Mouse (Mus musculus) thymus, postnatal 10 days (tissue): ENCODE data around the gene Gan.

ENCODE experiments used
- DNase-seq, 2 experiments: peaks; one replicate each; pipeline ENCODE4 v3.0.0; 2021; ENCODE audit warnings: low spot score in 2 of 2

The Gan gene

DNA sequence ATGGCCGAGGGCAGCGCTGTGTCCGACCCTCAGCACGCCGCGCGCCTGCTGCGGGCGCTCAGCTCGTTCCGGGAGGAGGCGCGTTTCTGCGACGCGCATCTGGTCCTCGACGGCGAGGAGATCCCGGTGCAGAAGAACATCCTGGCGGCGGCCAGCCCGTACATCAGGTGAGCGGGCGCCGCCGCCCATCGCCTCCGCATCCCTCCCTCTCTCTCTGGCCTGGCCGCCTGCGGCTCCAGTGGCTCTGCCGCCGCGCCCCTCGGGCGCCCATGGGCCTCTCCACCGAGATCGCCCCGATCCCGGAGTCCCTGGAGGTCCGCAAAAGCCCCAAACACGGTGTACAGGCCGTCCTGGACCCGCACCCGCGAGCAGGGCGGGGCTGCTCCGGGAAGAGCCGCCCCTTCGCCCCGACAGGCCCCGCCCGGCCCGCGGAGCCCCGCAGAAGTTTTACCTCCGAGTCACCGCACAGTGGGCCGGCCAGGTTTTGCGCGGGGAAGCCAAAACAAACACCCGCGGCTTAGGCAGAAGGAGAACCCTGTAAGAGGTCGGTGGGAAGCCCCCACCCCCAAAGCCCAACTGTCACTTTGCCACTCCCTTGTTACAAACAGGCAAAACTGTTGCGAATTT lies at the start of gene Gan:
Gan (plus strand) TSS at position 1 of the 627 bp plus-strand sequence.
- peak; percentile 21 to 33 for DNase-seq

DNA sequence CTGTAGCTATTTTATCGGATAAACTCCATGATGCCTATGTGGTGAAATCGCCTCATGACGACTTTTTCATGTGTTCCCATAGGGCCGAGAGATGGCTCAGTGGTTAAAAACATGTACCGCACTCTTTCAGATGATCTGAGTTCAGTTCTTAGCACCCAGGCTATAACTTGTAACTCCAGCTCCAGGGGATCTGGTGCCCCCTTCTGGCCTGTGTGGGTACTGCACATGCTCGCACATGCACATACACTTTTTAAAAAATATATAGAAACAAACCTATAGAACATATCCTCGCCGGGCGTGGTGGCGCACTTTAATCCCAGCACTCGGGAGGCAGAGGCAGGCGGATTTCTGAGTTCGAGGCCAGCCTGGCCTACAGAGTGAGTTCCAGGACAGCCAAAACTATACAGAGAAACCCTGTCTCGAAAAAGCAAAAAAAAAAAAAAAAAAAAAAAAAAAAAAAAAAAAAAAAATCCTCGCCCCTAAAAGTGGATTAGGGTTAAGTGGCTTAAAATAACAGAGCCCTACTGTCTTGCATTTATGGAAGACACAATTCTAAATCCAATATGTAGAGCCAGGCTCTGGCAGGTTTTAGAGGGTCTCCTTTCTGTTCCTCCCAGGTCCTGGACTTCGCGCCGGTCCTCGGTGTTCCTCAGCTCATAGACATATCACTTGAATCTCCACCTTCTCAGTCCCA lies 48.8 kb upstream of the Gan start:
- peak in 1 of 2 experiments; percentile 24 for DNase-seq

DNA sequence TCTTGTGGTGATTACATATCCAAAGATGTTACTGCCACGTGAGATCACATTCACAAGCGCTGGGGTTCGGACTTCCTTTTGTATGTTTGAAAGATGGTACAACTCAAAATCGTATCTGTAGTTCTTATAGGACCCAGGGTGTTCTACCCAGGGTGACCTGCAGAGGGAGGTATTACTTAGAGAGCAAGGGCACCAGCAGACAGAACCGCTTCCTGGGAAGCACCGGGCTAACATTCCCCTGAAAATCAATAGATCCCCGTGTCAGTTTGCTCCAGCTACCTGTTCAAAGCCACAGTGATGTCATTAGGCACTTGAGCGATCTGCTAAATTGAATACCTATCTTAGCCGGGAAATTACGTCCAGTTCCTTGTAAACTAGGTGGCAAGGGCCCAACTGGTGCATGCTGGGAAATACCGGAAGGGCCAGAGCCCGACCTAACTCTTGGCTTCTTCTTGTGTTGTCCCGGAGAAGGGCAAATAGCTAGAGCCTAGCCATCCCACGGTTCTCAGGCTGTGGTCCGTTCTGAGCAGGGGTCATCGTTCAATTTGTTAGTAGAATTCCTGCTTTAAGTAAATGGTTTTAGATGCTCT lies 48.0 kb upstream of the Gan start:
- DNase-seq = peak; percentile 20 to 64

DNA sequence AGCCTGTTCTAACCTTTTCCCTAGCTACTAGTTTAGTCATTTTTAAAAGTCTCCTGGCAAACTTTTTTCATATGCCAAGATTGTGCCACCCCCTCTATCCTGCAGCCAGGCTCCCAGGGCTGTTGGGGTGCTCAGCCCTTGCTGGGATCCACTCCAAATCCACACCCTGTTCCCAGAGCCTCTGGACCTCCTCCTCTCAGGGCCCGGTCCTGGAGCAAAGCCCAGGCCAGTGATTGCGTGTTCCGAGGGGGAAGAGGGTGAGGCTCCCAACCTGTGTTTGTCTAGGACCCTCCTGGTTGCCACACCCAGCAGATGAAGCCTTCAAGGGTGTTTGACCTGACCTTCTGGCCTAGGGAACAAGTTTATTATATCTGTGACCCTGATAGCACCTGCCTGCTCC lies 46.3 kb upstream of the Gan start:
- no peak for DNase-seq

DNA sequence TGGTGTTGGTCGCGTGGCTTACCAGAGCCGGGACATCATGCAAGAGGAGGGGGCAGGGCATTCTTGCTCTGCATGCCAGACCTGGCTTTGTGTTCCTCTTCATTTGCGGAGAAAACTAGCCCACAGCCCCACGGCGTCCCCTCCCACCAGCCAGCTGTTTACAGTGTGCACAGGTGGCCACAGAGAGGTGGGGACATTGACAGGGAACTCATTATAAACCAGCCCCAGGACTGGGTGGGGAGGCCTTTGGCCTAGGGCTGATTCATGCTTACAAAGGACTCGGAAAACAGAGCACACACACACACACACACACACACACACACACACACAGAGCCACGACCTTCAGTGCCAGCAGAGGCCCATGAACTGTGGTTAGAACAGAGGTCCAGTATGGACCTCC lies 45.7 kb upstream of the Gan start:
- DNase-seq = no peak

DNA sequence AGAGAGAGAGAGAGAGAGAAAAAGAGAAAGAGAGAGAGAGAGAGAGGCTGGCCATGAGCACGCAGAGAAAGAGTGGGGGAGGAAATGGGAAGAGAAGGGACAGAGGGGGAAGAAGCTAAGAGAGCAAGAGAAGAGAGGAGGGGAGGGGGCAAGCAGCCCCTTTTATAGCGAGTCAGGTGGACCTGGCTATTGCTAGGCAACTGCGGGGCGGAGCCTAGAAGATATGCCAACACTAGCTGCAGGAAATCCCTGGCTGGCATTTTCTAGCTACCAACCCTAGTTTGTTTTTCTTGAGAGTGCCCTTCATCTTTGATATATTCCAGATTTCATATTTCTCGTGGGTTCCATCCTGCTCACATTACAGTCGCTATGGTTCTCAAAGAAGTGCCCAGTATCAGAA lies 42.8 kb upstream of the Gan start:
- DNase-seq = no peak

DNA sequence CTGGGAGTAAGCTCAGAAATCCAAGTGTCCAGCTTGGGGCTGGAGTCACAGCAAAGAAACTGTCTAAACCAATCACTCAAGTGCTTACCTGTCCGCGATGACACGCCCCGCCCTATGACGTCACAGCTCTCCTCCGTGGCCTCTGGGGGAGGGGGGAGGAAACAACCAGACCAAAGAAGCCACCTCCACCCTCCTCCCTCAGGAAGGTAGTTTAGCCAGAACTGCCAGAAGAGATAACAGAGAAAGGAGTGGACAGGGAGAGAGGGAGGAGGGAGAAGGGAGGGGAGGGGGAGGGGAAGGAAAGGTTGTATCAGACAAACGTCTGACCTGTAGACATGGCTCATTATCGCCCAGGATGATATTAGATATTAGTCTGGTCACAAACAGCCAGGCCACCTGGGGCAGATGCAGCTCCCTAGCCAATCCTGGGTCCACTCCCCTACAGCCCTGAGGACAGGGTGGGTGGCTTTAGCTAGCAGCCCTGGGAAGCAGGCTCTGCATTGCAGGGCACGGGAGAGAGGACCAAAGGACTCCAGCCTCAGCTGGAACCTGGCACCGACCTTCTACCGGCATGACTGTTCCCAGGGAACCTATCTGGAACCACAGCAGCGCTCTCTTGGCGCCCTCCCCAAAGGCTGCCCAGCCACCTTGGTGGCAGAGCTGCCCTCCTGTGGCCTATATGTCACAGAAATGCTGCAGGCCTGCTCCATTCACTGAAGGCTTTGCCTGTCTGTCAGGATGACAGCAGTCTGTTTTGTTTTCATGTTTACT lies 42.1 kb upstream of the Gan start:
- no peak for DNase-seq

DNA sequence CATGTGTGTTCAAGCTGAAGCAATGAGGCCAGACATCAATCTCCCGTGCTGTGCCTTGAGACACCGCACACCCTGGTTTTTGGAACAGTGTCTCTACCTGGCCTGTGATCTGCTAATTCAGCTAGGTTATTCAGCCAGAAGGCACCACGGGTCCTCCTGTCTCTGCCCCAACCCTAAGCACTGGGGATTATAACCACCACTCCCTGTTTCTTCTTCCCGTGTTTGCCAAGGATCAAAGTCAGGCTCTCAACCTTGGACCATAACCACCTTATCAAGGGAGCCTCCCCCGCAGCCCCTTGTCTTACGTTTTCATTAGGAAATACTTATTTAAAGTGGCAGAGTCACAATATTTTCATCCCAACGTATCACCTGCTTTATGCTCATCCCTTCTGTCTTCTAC lies 41.4 kb upstream of the Gan start:
- no peak for DNase-seq

DNA sequence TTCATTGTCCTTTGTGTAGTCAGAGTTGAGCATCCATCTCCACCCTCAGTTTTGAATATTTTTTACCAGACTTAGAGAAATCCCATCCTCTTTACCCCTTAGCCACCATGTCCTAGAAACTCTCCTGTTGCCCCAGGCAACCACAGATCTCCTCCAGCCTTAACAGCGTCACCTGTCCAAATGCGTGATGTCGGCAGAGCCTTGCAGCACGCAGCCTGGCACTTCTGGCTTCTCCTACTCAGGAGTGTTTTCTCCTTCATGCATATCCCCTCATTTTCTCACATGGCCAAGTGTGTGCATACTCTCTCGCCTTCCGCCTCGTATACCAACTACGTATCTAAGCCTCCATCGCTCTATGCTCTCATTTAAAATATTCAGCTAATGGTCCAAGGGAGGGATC lies 39.5 kb upstream of the Gan start:
- DNase-seq = no peak

DNA sequence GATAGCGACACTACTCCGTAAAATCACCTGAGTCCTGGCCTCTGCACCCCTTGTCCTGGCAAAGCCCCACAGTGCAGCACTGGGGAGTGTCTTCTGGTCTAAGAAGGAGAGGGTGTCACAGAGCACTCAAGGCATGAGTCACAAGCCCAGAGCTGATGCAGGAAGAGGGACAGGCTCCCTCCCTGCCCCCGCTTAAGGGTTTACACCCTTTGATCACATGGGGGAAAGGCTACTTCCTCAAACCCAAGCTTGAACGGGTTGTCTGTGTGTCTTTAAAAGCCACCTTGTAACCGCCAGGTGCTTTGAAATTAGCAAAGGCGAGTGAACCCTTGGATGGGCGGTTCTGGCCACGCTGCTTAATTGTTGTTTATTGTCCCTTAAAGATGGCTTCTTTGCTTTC lies 36.7 kb upstream of the Gan start:
- DNase-seq = no peak

DNA sequence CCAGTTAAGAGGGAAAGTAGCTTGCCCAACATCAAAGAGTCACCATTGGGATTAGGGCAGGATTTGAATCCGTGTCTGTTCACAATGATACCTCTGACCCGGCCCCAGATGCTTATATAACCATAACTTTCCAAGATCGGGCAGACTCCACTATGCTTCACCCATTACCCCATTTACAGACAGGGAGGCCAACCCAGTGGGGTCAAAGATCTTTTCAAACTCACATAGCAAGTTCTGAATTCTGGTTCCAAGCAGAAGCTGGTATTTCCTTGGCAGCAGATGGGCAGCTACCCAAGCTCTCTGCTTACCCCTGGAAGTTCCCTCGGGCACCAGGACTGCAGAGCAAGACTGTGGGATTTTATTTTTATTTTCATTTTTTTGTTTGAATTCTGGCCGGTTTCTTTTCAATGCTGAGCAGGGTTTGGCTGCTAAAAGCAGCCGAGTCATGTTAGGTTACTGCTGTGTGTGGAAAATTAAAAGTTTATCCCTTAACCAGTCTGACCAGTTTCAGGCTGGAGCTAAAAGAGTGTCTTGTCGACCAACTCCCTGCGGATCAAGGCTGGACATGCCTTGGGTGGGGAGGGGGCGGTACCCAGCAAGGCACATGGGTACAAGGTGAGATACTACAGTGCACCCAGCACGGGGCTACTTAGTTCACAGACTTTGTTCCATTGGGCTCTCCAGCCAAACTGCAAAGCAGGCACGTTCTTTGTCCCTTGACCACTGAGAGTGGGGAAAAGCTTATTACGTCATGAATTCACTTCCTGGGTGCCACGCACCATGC lies 33.9 kb upstream of the Gan start:
- DNase-seq = no peak

DNA sequence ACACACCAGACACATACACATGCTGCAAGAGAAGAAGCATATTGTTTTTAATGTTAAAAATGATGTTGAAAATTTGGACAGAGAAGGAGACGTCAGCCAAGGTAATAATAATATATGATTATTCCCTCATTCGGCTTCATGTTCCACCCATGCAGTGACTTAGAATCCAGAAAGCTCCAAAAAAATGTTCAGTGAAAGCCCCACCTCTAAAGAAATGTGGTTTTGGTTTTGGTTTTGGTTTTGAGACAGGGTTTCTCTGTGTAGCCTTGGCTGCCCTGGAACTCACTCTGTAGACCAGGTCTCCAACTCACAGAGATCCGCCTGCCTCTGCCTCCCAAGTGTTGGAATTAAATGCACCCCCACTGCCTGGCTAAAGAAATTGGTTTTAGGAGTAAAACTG lies 32.1 kb upstream of the Gan start:
- DNase-seq = no peak

DNA sequence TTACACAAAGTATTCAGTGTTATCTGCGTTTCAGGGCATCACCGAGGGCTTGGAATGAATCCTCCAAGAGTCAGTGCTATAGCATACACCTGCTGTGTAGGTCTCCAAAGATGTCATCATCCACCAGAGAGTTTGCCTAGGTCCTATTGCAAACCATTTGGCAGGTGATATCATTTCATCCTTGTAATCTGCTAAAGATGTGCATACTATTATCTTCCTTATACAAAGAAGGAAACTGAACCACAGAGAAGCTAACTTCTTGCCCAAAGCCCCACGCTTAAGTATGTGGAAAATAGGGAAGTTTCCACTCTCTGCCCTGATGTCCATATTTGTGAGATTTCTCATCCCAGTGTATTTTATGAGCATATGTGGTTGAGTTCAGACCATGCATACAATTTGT lies 31.5 kb upstream of the Gan start:
- no peak for DNase-seq

DNA sequence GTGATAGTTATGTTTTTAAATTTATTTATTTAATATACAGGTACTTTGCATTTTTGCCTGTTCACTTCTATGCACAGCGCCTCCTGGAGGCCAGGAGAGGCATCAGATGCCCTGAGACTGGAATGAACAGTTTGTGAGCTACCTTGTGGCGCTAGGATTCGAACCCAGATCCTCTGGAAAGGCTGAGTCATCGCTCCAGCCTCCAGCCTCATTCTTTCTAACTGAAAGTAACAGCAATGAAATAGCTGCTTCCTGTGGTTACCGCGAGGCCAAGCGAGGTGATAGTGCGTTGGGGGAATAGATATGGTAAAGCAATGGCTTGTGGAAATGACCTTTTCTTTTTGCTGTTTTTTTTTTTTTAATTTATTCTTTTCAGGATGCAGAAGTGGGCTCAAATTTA lies 30.9 kb upstream of the Gan start:
- no peak for DNase-seq

DNA sequence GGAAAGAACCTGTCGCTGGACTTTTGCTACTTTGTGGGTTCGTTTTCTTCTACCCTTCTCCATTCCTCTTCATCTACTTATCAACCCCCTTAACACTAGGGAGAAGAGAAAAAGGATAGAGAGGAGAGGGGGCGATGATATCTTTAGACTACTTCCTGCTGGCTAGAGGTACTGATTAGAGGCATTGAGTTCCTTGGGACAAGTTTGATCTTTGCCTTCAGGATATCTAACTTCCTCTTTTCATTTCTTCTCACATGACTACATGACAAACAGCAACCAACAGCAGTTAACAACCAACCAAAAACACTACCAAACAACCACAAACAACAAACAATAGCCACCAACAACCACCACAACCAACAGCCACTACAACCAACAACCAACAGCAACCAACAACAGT lies 24.2 kb upstream of the Gan start:
- DNase-seq = no peak

DNA sequence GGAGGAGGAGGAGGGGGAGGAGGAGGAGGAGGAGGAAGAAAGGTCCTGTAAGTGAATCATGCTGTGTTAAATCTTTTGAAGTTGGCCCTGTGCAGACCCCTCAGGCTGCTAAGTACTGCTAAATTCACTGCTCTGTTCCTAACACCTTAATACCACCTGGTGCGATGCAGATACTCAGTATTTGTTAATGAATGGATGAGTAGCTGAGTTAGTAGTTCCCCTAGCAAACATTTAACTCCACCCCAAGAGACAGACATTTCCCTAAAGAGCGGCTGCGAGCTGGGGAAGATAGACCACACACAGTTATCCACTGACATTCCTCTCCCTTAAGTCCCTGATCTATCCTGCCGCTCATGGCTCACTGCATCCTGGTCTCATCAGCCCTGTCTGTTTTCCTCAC lies 21.6 kb upstream of the Gan start:
- DNase-seq = no peak

DNA sequence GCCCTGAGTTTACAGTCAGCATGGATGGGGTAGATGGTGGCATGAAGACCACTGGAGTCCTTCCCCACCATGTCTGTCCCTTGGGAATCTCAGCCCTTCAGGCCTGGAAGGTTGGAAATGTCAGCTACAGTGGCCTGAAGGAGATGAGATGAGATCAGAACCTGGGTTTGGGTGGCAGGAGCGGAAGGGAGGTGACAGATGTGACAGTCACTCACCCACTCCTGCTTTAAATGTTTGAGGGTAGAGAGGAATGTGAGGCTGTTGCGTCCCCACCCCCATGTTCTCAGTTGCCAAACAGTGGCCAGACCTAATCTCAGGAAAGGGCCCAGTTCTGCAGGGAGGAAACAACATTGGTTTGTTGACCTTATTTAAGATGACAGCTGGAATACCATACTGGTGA lies 21.2 kb upstream of the Gan start:
- no peak for DNase-seq

DNA sequence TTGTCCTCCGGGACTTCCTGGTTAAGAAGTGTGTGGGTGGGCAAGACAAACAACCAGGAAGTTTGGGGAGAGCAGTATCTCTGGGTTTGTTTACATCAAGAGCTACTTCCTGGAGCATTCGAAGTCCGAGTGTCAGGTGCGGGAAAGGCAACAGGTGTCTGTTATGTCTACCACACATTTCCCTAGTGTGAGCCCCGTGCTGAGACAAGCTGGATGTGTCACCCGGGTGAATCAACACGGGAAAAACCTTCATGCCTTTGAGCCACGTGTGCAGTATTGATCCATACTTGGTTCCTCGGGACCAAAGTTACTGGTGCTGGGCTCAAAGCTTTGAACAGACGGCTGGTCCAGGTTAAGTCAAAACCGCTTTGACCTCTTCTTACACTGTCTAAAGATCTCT lies 20.6 kb upstream of the Gan start:
- no peak for DNase-seq

DNA sequence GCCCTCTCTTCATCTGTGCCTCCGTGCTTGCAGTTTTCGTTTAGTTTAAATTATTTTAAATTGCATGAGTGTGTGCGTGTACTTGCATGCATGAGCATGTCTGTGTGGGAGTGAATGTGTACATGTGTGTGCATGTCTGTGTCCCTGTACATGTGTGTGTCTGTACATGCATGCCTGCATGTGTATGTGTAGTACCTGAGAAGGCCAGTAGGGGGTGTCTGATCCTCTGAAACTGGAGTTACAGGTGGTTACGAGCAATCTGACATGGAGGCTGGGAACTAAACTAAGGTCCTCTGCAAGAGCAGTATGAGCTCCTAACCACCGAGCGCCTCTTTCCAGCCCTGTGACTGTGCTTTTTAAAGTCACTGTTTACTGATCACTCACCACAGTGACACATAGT lies 9.4 kb upstream of the Gan start:
- peak in 1 of 2 experiments; percentile 19 for DNase-seq

DNA sequence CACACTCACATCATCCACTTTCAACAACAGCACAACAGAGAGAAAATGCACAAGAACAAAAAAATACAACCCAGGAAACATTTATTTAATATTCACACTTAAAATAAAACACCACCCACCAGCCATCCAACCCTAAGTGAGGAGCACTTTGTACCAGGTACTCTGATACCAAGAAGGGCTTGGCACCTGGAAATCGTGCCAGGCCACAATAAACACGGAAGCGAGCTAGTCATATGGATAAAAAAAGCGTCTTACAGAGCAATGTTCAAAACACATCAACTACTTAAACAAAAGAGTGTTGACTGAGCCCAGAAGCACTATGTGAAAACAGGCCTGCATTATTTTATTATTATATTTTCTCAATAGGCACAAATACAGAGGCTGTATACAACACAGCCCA lies 1.8 kb upstream of the Gan start:
- DNase-seq = no peak

DNA sequence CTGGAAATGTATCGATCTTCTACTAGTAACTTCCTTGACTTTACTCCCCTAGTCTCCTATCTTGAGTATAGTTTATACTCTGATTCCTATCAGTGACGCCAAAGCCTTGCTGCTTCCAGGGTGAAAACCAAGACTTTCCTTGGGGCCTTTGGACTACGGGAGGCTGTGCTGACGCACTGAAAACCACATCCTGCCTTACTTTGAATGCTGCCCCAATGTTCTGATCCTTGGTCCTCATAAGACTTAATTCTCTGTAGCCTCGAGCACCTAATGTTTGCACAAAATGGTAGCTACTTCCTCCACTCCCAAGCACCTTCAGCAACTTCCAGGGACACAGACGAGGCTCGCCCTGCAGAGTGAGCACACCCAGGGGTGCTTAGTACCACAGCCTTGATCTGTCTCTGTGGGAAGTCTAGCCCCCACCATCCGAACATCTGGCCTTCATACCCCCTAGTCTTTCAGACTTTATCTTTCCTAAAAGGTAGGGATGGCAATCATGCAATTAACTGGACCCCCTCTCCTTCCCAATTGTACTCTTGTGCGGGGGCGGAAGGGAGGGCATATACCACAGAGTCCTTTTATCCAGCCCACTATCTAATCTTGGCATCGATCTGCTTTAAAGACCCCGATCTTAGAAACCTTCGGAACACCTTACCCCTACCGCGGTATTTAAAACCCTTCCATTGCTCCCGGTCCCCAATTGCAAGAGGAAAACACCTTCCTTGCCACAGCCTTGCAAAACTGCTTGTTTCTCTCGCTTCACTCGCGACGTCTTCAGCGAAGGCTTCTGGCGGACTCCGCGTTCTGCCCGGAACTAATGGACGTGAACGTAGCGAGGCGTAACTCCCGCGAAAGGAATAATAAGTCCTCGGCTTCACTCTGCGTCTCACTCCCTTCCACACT lies 818 bp upstream of the Gan start:
- peak in 1 of 2 experiments; percentile 10 for DNase-seq
